Comparison of ENCODE assay signal across 46 mouse cellular contexts in genomic region chr14:57789311-57789710, GRCm38 (mm10). TPM values are rescaled to one million over a fixed set of nuclear protein-coding genes. Genes with fewer than 3 reads are reported as not detected.
"Had no signal": no experiment of that assay in that cellular context is flagged by ENCODE, and none has a peak within 500 bp of the region (broad histone marks: within the 10 kb centered on the region; RNA-seq: fewer than 3 reads in every experiment).

No protein-coding gene starts in this region.

- H3K27me3 ChIP-seq: heart, embryonic 12.5 days; heart, embryonic 13.5 days; heart, embryonic 15.5 days; hindbrain, embryonic 12.5 days; hindbrain, embryonic 13.5 days; hindbrain, embryonic 15.5 days; intestine, embryonic 15.5 days had no signal

- H3K36me3 ChIP-seq: heart, embryonic 10.5 days; heart, embryonic 12.5 days; heart, embryonic 13.5 days; heart, embryonic 15.5 days; hindbrain, embryonic 10.5 days; hindbrain, embryonic 12.5 days; hindbrain, embryonic 13.5 days; hindbrain, embryonic 15.5 days; intestine, embryonic 15.5 days had no signal

- H3K4me1 ChIP-seq: heart, embryonic 10.5 days; heart, embryonic 12.5 days; heart, embryonic 15.5 days; hindbrain, embryonic 10.5 days; hindbrain, embryonic 12.5 days; hindbrain, embryonic 13.5 days; hindbrain, embryonic 15.5 days; intestine, embryonic 15.5 days had no signal

- DNase-seq: heart, postnatal 10 days; heart, postnatal 14 days; heart, postnatal 36 days; heart, postnatal 4 days; kidney, adult 11 months; kidney, adult 18-20 months; kidney, adult 2 months; kidney, adult 8-10 months; kidney, adult 9 months; kidney, postnatal 10 days; kidney, postnatal 14 days; kidney, postnatal 25 days; kidney, postnatal 36 days; kidney, postnatal 4 days; layer of hippocampus, adult 9-11 months; layer of hippocampus, postnatal 36 days had no signal

- ATAC-seq: hindbrain, embryonic 16.5 days; hindbrain, postnatal 0 days; inflammation-experienced regulatory T-cells, adult 6 months; intestine, embryonic 15.5 days; intestine, embryonic 16.5 days; intestine, postnatal 0 days had no signal

- H3K4me2 ChIP-seq: heart, embryonic 11.5 days; heart, embryonic 12.5 days; heart, embryonic 13.5 days; heart, embryonic 15.5 days; hindbrain, embryonic 12.5 days; hindbrain, embryonic 13.5 days; hindbrain, embryonic 14.5 days; hindbrain, embryonic 15.5 days; intestine, embryonic 15.5 days had no signal

- H3K9ac ChIP-seq: heart, embryonic 12.5 days; heart, embryonic 13.5 days; heart, embryonic 15.5 days; hindbrain, embryonic 12.5 days; hindbrain, embryonic 13.5 days; hindbrain, embryonic 14.5 days; hindbrain, embryonic 15.5 days; intestine, embryonic 15.5 days had no signal

- H3K4me3 ChIP-seq: heart, embryonic 10.5 days; heart, embryonic 12.5 days; heart, embryonic 13.5 days; heart, embryonic 15.5 days; hindbrain, embryonic 10.5 days; hindbrain, embryonic 12.5 days; hindbrain, embryonic 13.5 days; hindbrain, embryonic 15.5 days; intestine, embryonic 15.5 days; layer of hippocampus, adult 2 months; left cerebral cortex, adult 2 months had no signal

- H3K27ac ChIP-seq: heart, embryonic 10.5 days; heart, embryonic 13.5 days; heart, embryonic 15.5 days; hindbrain, embryonic 10.5 days; hindbrain, embryonic 12.5 days; hindbrain, embryonic 13.5 days; hindbrain, embryonic 14.5 days; hindbrain, embryonic 15.5 days; hindbrain, postnatal 0 days; intestine, embryonic 15.5 days; kidney, postnatal 0 days; layer of hippocampus, adult 2 months; left cerebral cortex, adult 2 months had no signal

- H3K9me3 ChIP-seq: heart, embryonic 10.5 days; heart, embryonic 12.5 days; heart, embryonic 13.5 days; heart, embryonic 15.5 days; hindbrain, embryonic 10.5 days; hindbrain, embryonic 12.5 days; hindbrain, embryonic 13.5 days; hindbrain, embryonic 15.5 days; intestine, embryonic 15.5 days had no signal

RNA-seq across cellular contexts. Expression of gene Gm49361, which starts 43.4 kb away (rescaled TPM):
- total RNA-seq: hematopoietic stem cell, adult 5-6 weeks; layer of hippocampus, postnatal 10 days; layer of hippocampus, postnatal 14 days had no signal
- polyA plus RNA-seq: heart, embryonic 10.5 days; heart, embryonic 11.5 days; heart, embryonic 12.5 days; heart, embryonic 13.5 days; heart, embryonic 14.5 days; heart, embryonic 15.5 days; heart, embryonic 16.5 days; heart, postnatal 0 days; hindbrain, embryonic 10.5 days; hindbrain, embryonic 11.5 days; hindbrain, embryonic 12.5 days; hindbrain, embryonic 13.5 days; hindbrain, embryonic 14.5 days; hindbrain, embryonic 15.5 days; hindbrain, embryonic 16.5 days; hindbrain, postnatal 0 days; inflammation-experienced regulatory T-cells, adult 6 months; intestine, embryonic 14.5 days; intestine, embryonic 16.5 days; intestine, postnatal 0 days; kidney, adult 2 months; kidney, embryonic 14.5 days; kidney, embryonic 16.5 days; kidney, postnatal 0 days; large intestine, adult 2 months had no signal
